Mouse (Mus musculus): ENCODE data around the gene Epha10. TPM values are rescaled to one million over a fixed set of nuclear protein-coding genes. Genes with fewer than 3 reads are reported as not detected.

Epha10 gene
- polyA plus RNA-seq, 1 experiment from 2014 or later, result 0.23 TPM

Other genes with a start within 250 kb of the Epha10 start
- gene Pou3f1, start 224.1 kb upstream of the Epha10 start, polyA plus RNA-seq (2014; fragmentation: Nextera tagmentation; extraction: Ambion mirVana), result 1.6 and 1.7 TPM in 2 replicates
- 67.9 and 93.7 TPM in 2 replicates for gene Utp11, start 187.3 kb upstream of the Epha10 start, polyA plus RNA-seq (2014; fragmentation: Nextera tagmentation; extraction: Ambion mirVana)
- gene Fhl3, start 180.2 kb upstream of the Epha10 start, polyA plus RNA-seq (2014; fragmentation: Nextera tagmentation; extraction: Ambion mirVana), result 9.5 and 9.7 TPM in 2 replicates
- gene Sf3a3, start 166.1 kb upstream of the Epha10 start, polyA plus RNA-seq (2014; fragmentation: Nextera tagmentation; extraction: Ambion mirVana), result 177 and 183 TPM in 2 replicates
- gene Inpp5b, start 139.0 kb upstream of the Epha10 start, polyA plus RNA-seq (2014; fragmentation: Nextera tagmentation; extraction: Ambion mirVana), result 22.2 and 26.4 TPM in 2 replicates
- 13.7 and 17.5 TPM in 2 replicates for gene Mtf1, start 78.8 kb upstream of the Epha10 start, polyA plus RNA-seq (2014; fragmentation: Nextera tagmentation; extraction: Ambion mirVana)
- gene Yrdc, start 30.2 kb upstream of the Epha10 start, polyA plus RNA-seq (2014; fragmentation: Nextera tagmentation; extraction: Ambion mirVana), result 40.4 and 49.8 TPM in 2 replicates
- 53.6 and 64.3 TPM in 2 replicates for gene 1110065P20Rik, start 29.7 kb upstream of the Epha10 start, polyA plus RNA-seq (2014; fragmentation: Nextera tagmentation; extraction: Ambion mirVana)
- gene Maneal, start 18.7 kb upstream of the Epha10 start, polyA plus RNA-seq (2014; fragmentation: Nextera tagmentation; extraction: Ambion mirVana), result 0.66 and 0.81 TPM in 2 replicates
- gene 9930104L06Rik, start 56.1 kb downstream of the Epha10 start, polyA plus RNA-seq (2014; fragmentation: Nextera tagmentation; extraction: Ambion mirVana), result 4.8 and 5.0 TPM in 2 replicates
- gene Cdca8, start 58.4 kb downstream of the Epha10 start, polyA plus RNA-seq (2014; fragmentation: Nextera tagmentation; extraction: Ambion mirVana), result 151 and 152 TPM in 2 replicates
- gene Rspo1, start 105.5 kb downstream of the Epha10 start, polyA plus RNA-seq (2014; fragmentation: Nextera tagmentation; extraction: Ambion mirVana), result 40.0 and 44.8 TPM in 2 replicates
- gene Gnl2, start 135.7 kb downstream of the Epha10 start, polyA plus RNA-seq (2014; fragmentation: Nextera tagmentation; extraction: Ambion mirVana), result 56.9 and 95.5 TPM in 2 replicates
- gene Dnali1, start 184.8 kb downstream of the Epha10 start, polyA plus RNA-seq (2014; fragmentation: Nextera tagmentation; extraction: Ambion mirVana), result 0.11 TPM in 1 of 2 replicates, not detected in the other
- 30.6 and 36.9 TPM in 2 replicates for gene Snip1, start 185.8 kb downstream of the Epha10 start, polyA plus RNA-seq (2014; fragmentation: Nextera tagmentation; extraction: Ambion mirVana)
- 64.3 and 72.1 TPM in 2 replicates for gene Meaf6, start 204.2 kb downstream of the Epha10 start, polyA plus RNA-seq (2014; fragmentation: Nextera tagmentation; extraction: Ambion mirVana)
- gene Zc3h12a, start 246.9 kb downstream of the Epha10 start, polyA plus RNA-seq (2014; fragmentation: Nextera tagmentation; extraction: Ambion mirVana), result 0.60 and 0.61 TPM in 2 replicates

Data from kidney, embryonic 14.5 days (tissue).